Mouse (Mus musculus): Measurements from ENCODE around the gene Flg2. TPM values are rescaled to one million over a fixed set of nuclear protein-coding genes. Genes with fewer than 3 reads are reported as not detected.

Flg2 gene
- not detected in 2 replicates for polyA plus RNA-seq (2015; fragmentation: Nextera tagmentation; extraction: Ambion mirVana)

DNA sequence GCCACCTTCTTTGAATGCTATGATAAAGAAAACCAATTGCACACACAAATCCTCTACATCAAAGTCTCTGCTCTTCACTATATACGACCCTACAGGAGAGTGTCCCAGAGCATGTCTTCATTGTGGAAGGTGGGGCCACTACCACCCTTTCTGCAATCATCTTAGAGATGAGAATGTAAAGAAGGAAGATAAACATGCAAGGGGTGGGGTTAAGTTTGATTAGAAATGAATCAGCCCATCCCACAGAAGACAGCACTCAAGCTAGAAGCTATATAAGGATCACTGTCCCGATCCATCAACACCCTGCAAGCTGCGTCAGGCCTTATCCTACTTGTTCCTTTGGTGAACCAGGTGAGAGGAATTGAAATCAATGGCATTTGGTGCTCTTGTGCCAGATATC, at the start of gene Flg2:
Gene Flg2, plus strand, starts transcription at position 301 of the 400 bp plus-strand sequence.
- TF ChIP-seq CTCF (IDR thresholded peaks at IDR 0.05; ENCODE audit: low read depth) = no peak
- WGBS = 83% methylated on average over 3 of the region's 3 CpGs

DNA sequence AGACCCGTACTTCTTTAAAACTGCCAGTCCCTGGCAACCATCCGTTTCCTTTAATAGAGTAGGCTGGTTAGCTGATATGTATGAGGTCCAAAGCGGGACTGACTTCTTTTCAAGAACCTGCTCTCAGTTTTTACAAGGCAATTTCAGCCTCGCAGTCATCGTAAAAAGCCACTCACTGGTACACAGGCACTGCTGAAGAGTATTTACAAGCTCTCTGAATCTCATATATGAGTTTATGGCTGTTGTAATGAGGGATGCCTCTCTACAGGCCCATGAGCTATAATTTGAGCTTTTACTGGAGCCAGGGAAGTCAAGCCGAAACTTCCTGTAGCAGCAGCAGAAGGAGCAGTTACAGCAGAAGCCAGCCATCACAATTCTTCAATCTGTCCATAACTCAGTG, 34.6 kb upstream of the Flg2 start:
- no peaks in the 10 kb centered on the region for H3K27me3 ChIP-seq (replicated peaks; ENCODE audit: control insufficient read depth, insufficient read depth, low read length)
- no peak for TF ChIP-seq CTCF (IDR thresholded peaks at IDR 0.05; ENCODE audit: low read depth)
- no peaks in the 10 kb centered on the region for H3K4me1 ChIP-seq (replicated peaks; ENCODE audit: control insufficient read depth, insufficient read depth, low read length)
- no peaks in the 10 kb centered on the region for H3K36me3 ChIP-seq (ENCODE audit: control insufficient read depth, insufficient read depth)
- ATAC-seq = no peak
- H3K9me3 ChIP-seq (ENCODE audit: control insufficient read depth) = no peaks in the 10 kb centered on the region
- H3K4me2 ChIP-seq (replicated peaks; ENCODE audit: low read depth) = no peak overlapping the region
- H3K9ac ChIP-seq (ENCODE audit: low read depth, low read length) = no peak overlapping the region
- no peak overlapping the region for H3K4me3 ChIP-seq (ENCODE audit: low read depth, low read length)
- 53% methylated on average over 6 of the region's 6 CpGs for WGBS
- H3K27ac ChIP-seq (ENCODE audit: low read depth, low read length) = no peak overlapping the region

More for the DNA sequence above, at the start of gene Flg2:
- no peak within 1 kb of the TSS for H3K4me2 ChIP-seq (replicated peaks; ENCODE audit: low read depth)
- H3K4me1 ChIP-seq (replicated peaks; ENCODE audit: control insufficient read depth, insufficient read depth, low read length) = no peaks in the 10 kb centered on the region
- ATAC-seq = no peak
- H3K4me3 ChIP-seq (ENCODE audit: low read depth, low read length) = no peak within 1 kb of the TSS
- no peak within 1 kb of the TSS for H3K27ac ChIP-seq (ENCODE audit: low read depth, low read length)
- H3K9me3 ChIP-seq (ENCODE audit: control insufficient read depth) = no peaks in the 10 kb centered on the region
- H3K36me3 ChIP-seq (ENCODE audit: control insufficient read depth, insufficient read depth) = no peaks in the 10 kb centered on the region
- H3K9ac ChIP-seq (ENCODE audit: low read depth, low read length) = no peak within 1 kb of the TSS
- H3K27me3 ChIP-seq (replicated peaks; ENCODE audit: control insufficient read depth, insufficient read depth, low read length) = no peaks in the 10 kb centered on the region

DNA sequence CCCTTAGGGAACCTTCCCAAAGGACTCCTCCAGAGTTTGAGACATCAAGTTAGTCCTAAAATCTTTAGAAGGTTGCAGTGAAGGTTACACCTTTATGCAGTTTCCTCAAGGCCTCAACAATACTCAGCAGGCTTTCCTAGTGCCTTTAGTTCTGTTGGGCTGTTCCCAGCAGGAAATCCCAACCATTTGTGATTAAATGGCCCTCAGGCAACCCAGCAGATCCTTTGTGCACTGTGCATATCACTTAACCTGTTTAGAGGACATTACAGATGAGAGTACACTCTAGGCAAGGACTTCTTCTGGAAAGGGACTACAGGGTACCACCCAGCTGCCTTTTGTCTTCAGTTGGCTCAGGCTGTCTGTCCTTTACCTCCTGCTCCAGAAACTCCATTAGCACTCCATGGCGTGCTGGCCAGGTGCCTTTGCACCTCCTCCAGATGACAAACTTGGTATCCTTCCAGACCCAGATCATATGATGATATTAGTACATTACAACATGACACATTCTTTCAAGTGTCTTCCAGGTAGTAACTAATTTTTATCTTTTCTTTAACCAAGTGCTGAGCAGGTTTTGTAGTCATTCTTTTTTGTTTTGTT, 34.0 kb upstream of the Flg2 start:
- Histone ChIP-seq H3K27ac (ENCODE audit: low read depth, low read length) (no peak overlapping the region), H3K27me3 (replicated peaks; ENCODE audit: control insufficient read depth, insufficient read depth, low read length) (no peaks in the 10 kb centered on the region), H3K36me3 (ENCODE audit: control insufficient read depth, insufficient read depth) (no peaks in the 10 kb centered on the region), H3K9me3 (ENCODE audit: control insufficient read depth) (no peaks in the 10 kb centered on the region), H3K9ac (ENCODE audit: low read depth, low read length) (no peak overlapping the region), H3K4me3 (ENCODE audit: low read depth, low read length) (no peak overlapping the region), H3K4me1 (replicated peaks; ENCODE audit: control insufficient read depth, insufficient read depth, low read length) (no peaks in the 10 kb centered on the region), H3K4me2 (replicated peaks; ENCODE audit: low read depth) (no peak overlapping the region)
- TF ChIP-seq CTCF (IDR thresholded peaks at IDR 0.05; ENCODE audit: low read depth) = no peak
- WGBS = 59% methylated on average over 1 of the region's 1 CpGs
- ATAC-seq = no peak

DNA sequence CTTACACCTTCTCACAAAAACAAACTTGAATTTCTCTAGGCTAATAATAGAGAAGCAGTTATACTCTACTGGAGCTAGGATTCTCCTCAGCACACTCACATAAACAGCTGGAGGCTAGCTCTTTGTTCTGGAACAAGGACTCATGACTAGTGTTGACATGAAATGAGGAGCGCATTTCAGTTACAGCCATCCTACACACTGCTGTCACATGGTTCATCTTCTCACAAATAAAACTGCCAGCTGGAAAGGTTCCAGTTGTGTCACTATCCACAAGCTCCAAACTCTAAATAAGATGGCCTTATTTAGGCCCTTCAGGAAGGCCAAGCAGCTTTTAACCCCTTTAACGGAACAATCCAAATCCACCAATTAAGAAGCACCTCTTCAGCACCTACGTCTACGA, 16.2 kb upstream of the Flg2 start:
- H3K4me1 ChIP-seq (replicated peaks; ENCODE audit: control insufficient read depth, insufficient read depth, low read length) = no peaks in the 10 kb centered on the region
- 90% methylated on average over 4 of the region's 4 CpGs for WGBS
- H3K36me3 ChIP-seq (ENCODE audit: control insufficient read depth, insufficient read depth) = no peaks in the 10 kb centered on the region
- H3K27me3 ChIP-seq (replicated peaks; ENCODE audit: control insufficient read depth, insufficient read depth, low read length) = no peaks in the 10 kb centered on the region
- H3K4me3 ChIP-seq (ENCODE audit: low read depth, low read length) = no peak overlapping the region
- no peak for TF ChIP-seq CTCF (IDR thresholded peaks at IDR 0.05; ENCODE audit: low read depth)
- H3K27ac ChIP-seq (ENCODE audit: low read depth, low read length) = no peak overlapping the region
- no peaks in the 10 kb centered on the region for H3K9me3 ChIP-seq (ENCODE audit: control insufficient read depth)
- ATAC-seq = no peak
- no peak overlapping the region for H3K4me2 ChIP-seq (replicated peaks; ENCODE audit: low read depth)
- no peak overlapping the region for H3K9ac ChIP-seq (ENCODE audit: low read depth, low read length)

DNA sequence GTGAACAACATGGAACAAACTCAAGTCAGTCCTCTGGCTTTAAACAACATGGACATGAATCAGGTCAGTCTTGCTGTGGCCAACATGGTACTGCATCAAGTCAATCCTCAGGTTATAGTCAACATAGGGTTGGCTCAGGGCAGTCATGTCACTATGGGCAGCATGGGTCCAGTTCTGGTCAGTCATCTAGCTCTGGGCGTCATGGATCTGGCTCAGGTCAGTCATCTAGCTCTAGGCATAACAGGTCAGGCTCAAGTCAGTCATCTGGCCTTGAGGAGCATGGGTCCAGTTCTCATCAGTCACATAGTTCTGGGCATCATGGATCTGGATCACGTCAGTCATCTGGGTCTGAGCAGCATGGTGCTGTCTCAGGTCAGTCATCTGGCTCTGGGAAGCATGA, 4.9 kb downstream of the Flg2 start:
- no peak for ATAC-seq
- Histone ChIP-seq H3K27me3 (replicated peaks; ENCODE audit: control insufficient read depth, insufficient read depth, low read length) (no peaks in the 10 kb centered on the region), H3K9me3 (ENCODE audit: control insufficient read depth) (no peaks in the 10 kb centered on the region), H3K4me3 (ENCODE audit: low read depth, low read length) (no peak overlapping the region), H3K9ac (ENCODE audit: low read depth, low read length) (no peak overlapping the region), H3K36me3 (ENCODE audit: control insufficient read depth, insufficient read depth) (no peaks in the 10 kb centered on the region), H3K27ac (ENCODE audit: low read depth, low read length) (no peak overlapping the region), H3K4me1 (replicated peaks; ENCODE audit: control insufficient read depth, insufficient read depth, low read length) (no peaks in the 10 kb centered on the region), H3K4me2 (replicated peaks; ENCODE audit: low read depth) (no peak overlapping the region)
- TF ChIP-seq CTCF (IDR thresholded peaks at IDR 0.05; ENCODE audit: low read depth) = no peak
- WGBS = 83% methylated on average over 2 of the region's 2 CpGs

DNA sequence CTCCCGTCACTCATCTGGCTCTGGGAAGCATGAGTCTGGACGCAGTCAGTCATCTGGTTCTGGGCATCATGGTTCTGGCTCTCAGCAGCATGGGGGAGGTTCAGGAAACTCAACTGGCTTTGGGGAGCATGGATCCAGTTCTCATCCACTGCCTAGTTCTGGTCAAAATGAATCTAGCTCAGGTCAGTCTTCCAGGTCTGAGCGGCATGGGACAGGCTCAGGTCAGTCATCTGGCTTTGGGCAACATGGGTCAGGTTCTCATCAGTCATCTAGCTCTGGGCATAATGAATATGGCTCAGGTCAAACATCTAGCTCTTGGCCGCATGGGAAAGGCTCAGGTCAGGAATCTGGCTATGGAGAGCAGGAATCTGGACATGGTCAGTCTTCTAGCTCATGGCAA, 5.4 kb downstream of the Flg2 start:
- 95% methylated on average over 4 of the region's 4 CpGs for WGBS

More for the DNA sequence above, 5.4 kb downstream of the Flg2 start:
- H3K4me3 ChIP-seq (ENCODE audit: low read depth, low read length) = no peak overlapping the region
- TF ChIP-seq CTCF (IDR thresholded peaks at IDR 0.05; ENCODE audit: low read depth) = no peak
- H3K4me1 ChIP-seq (replicated peaks; ENCODE audit: control insufficient read depth, insufficient read depth, low read length) = no peaks in the 10 kb centered on the region
- H3K27ac ChIP-seq (ENCODE audit: low read depth, low read length) = no peak overlapping the region
- no peaks in the 10 kb centered on the region for H3K27me3 ChIP-seq (replicated peaks; ENCODE audit: control insufficient read depth, insufficient read depth, low read length)
- H3K36me3 ChIP-seq (ENCODE audit: control insufficient read depth, insufficient read depth) = no peaks in the 10 kb centered on the region
- H3K9me3 ChIP-seq (ENCODE audit: control insufficient read depth) = no peaks in the 10 kb centered on the region
- no peak overlapping the region for H3K9ac ChIP-seq (ENCODE audit: low read depth, low read length)
- no peak for ATAC-seq
- H3K4me2 ChIP-seq (replicated peaks; ENCODE audit: low read depth) = no peak overlapping the region

Other genes starting within 250 kb of the Flg2 start
- not detected in 2 replicates for gene Lce3d, start 239.9 kb upstream of the Flg2 start, polyA plus RNA-seq (2015; fragmentation: Nextera tagmentation; extraction: Ambion mirVana)
- not detected in 2 replicates for gene Lce3e, start 230.2 kb upstream of the Flg2 start, polyA plus RNA-seq (2015; fragmentation: Nextera tagmentation; extraction: Ambion mirVana)
- not detected in 2 replicates for gene Lce3f, start 205.1 kb upstream of the Flg2 start, polyA plus RNA-seq (2015; fragmentation: Nextera tagmentation; extraction: Ambion mirVana)
- gene Crct1, start 181.6 kb upstream of the Flg2 start, polyA plus RNA-seq (2015; fragmentation: Nextera tagmentation; extraction: Ambion mirVana) = not detected in 2 replicates
- gene Lce1m, start 178.2 kb upstream of the Flg2 start, polyA plus RNA-seq (2015; fragmentation: Nextera tagmentation; extraction: Ambion mirVana) = not detected in 2 replicates
- gene Gm4858, start 128.5 kb upstream of the Flg2 start, polyA plus RNA-seq (2015; fragmentation: Nextera tagmentation; extraction: Ambion mirVana) = not detected in 2 replicates
- gene Crnn, start 52.5 kb upstream of the Flg2 start, polyA plus RNA-seq (2015; fragmentation: Nextera tagmentation; extraction: Ambion mirVana) = not detected in 2 replicates
- gene Flg, start 76.2 kb downstream of the Flg2 start, polyA plus RNA-seq (2015; fragmentation: Nextera tagmentation; extraction: Ambion mirVana) = not detected in 2 replicates
- not detected in 2 replicates for gene Hrnr, start 122.5 kb downstream of the Flg2 start, polyA plus RNA-seq (2015; fragmentation: Nextera tagmentation; extraction: Ambion mirVana)
- not detected in 2 replicates for gene Rptn, start 196.4 kb downstream of the Flg2 start, polyA plus RNA-seq (2015; fragmentation: Nextera tagmentation; extraction: Ambion mirVana)
- gene Tchh, start 245.1 kb downstream of the Flg2 start, polyA plus RNA-seq (2015; fragmentation: Nextera tagmentation; extraction: Ambion mirVana) = 2.5 and 3.7 TPM in 2 replicates